Mouse (Mus musculus) ES-E14 (cell line): ENCODE measurements around the gene Sv2c.

Experiments
- CHD2 ChIP-seq: IDR thresholded peaks from 2 replicates; pipeline ENCODE4 v1.6.1; 2014; ENCODE audit warnings: mild to moderate bottlenecking, low read depth, low read length, inconsistent platforms
- HCFC1 ChIP-seq: IDR thresholded peaks from 2 replicates; pipeline ENCODE4 v1.6.1; 2012; ENCODE audit warnings: low read length, inconsistent platforms, borderline replicate concordance; ENCODE audit not compliant: insufficient read depth
- ZC3H11A ChIP-seq: IDR thresholded peaks from 2 replicates; pipeline ENCODE4 v1.6.1; 2012; ENCODE audit warnings: low read depth, mild to moderate bottlenecking, inconsistent platforms, low read length, borderline replicate concordance

DNA sequence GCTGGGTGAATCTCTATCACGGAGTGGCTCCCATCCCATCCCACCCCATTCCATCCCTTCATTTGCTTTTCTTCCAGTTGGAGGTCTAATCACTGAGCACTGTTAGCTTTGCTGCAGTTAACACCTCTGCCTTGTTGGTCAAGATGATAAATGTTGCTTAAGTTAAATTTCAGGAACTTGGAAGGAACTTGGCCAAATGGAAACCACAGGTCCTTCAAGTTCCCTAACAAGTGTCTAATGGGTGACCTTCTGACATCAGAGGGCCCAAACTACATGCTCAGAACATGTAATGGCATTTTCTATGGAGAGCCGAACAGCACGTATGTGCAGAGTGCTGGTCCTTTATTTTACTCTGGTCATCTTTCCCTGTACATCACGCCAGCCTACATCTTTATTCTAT, 190.5 kb downstream of the Sv2c start:
- TF ChIP-seq ZC3H11A (no peak), CHD2 (no peak), HCFC1 (no peak)
